Mouse (Mus musculus) gastrocnemius, postnatal 4 days (tissue): ENCODE data around the gene Olfr311. TPM values are rescaled to one million over a fixed set of nuclear protein-coding genes. Genes with fewer than 3 reads are reported as not detected.
"Not testable (repeated sequence)": the region's sequence is repeated elsewhere in the genome, so short reads cannot be mapped to it uniquely, and the experiment has no call there.

ENCODE experiments used
- DNase-seq, 2 experiments: peaks; one replicate each; pipeline ENCODE4 v3.0.0; 2021 to 2022; ENCODE audit warnings: low spot score in 2 of 2, mixed read lengths in 2 of 2
- long read RNA-seq, 2 experiments: library from polyadenylated mRNA; stranded (forward); transcript quantifications; one replicate each; pipeline ENCODE4 v2.0.0; 2021
- total RNA-seq, 2 experiments: library from RNA; stranded (reverse); gene quantifications; 2 replicates each; pipeline ENCODE4 v1.2.3; 2021

Olfr311 gene
- not detected for total RNA-seq
- long read RNA-seq, experiment 1: 0 reads
- long read RNA-seq, experiment 2: 0 reads

DNA sequence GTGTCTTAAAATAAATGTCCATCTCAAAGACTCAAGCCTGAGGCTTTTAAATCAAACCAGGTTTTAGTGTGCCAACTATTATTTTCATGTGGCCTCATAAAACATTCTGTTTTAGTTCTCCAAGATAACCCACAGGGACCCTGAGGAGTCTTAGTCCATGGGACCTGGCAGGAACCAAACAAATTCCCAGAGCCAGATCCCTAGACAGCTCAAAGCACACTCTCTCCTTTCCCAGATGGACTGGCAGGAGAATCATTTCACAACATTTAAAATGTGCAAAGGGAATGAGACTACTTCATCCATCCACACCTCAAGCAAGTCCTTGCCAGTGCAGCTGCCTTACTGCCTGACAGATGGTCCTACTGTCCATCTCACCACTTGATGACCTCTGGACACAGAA lies at the start of gene Olfr311:
TSS of gene Olfr311 (plus strand) at position 301 of the 400 bp plus-strand sequence.
- DNase-seq: not testable (repeated sequence)

DNA sequence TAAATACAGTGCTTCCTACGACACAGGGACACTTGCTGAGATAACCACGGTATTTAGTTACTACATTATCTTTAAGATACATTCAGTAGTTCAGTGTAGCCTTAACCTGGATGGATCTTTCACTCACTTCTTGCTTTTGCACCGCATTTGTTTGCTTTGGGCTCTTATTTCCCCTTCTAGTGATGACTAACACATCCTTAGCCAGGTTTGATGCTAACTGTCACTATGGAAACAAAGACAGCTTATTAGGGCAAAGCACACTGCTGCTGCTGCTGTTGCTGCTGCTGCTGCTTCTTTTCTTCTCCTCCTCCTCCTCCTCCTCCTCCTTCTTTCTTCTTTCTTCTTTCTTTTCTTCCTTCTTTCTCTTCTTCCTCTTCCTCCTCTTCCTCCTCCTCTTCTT lies 49.5 kb upstream of the Olfr311 start:
- no peak for DNase-seq

- no peak for DNase-seq
These were observed 49.0 kb upstream of the Olfr311 start for GRCm38 (mm10) chr11:58790053-58790452.

GRCm38 (mm10) chr11:58790646-58791045 lies 48.4 kb upstream of the Olfr311 start:
- DNase-seq: no peak

DNA sequence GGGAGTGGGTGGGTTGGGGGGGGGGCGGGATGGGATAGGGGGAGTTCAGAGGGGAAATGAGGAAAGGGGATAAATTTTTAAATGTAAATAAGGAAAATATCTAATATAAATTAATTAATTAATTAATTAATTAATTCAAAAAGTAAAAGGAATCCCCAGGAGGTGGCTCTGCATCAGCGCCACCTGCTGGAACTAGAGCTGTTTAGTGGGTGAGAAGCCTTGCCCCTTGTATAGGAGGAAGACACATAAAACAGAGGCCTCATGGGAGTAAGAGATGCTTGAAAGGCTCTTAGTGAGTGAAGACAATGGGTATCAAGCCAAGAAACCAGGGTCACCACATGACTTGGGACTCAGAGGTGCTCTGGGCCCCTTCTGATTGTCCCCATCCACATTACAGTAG lies 43.2 kb upstream of the Olfr311 start:
- DNase-seq: no peak

- DNase-seq: no peak
These were observed 42.2 kb upstream of the Olfr311 start for GRCm38 (mm10) chr11:58796850-58797249.

DNA sequence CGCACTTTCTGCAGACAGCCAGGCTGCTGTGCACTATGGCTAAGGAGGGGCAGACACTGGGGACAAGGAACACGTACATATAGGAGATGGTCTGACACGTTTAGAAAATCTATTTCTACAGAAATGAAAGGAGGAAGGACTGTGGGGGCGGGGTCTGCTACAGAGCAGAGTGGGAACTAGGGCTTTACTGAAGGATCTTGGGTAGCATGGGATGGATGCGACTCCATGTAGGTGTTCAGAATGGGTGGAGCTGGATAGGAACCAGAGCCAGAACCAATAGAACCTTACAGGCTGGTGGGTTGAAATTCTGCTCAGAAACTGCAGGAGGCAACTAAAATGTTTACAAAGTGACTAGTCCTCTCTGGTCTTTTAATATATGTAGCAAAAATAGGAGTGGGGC lies 39.3 kb upstream of the Olfr311 start:
- DNase-seq: no peak

DNA sequence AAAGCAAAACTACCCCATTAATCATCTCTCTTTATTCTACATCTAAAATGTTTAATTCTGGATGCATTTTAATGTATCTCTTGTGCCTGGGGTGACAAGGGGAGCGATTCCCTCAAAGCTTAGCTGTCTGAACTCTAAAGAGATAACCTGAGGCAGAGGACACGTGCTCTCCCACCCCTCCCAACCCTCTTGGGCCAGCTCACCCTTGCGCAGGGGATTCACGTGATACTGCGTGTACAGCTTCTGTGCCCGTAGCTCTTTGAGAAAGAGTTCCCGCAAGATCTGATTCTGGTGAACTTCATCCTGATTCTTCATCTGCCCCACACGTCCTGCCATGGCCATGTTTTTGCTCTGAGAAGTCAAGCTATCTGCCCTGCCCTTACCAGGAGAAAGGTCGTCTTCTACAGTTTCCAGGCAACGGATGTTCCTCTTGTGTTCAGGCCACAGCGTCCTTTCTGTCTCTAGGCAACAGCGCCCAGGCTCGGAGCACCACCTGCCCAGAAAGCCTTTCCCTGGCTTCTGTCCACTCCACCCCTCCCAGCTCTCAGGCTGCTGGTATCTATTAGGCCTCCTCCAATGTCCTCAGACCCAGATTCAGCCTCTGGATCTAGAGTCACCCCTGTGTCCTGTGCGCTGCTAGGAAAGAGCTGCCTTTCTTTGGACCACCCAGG lies 37.4 kb upstream of the Olfr311 start, which contains the start of gene Fam183b:
TSS of gene Fam183b (minus strand) at position 403 of the 671 bp plus-strand sequence.
- DNase-seq: no peak

DNA sequence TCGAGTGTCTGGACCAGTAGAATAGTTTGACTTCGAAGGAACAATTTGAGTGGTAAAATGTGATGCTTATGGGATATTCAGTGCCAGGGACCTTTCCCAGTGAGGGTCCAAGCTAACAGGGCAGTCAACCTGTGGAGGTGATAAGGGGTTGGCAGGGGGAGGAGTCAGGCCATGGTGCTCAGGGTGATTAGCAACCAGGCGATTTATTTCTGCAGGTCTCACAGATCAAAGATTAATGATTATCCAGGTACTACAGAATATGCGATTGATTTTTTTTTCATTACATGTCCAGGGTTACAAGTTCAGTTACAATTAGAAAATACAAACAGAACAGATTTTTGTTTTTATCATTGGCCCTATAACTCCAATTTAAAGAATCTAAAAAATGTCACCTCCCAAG lies 35.2 kb upstream of the Olfr311 start:
- DNase-seq: no peak

DNA sequence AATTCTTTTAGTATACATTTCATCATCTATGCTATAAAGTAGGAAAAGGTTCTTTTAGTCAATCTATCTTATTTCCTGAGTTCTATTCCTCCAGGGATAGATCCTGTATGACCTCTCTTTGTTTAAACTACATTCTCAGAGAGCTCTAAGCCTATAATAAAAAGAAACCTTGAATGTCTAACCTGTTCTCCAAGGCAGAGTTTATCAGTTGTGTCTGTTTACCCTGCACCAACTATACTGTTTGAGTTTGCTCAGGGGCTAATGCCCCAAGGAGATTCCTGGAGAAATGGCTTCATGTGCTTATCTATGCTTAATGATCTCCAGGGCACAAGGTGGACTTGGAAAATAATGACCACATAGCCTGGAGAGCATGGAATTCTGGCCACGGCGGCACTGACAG lies 34.7 kb upstream of the Olfr311 start:
- no peak for DNase-seq

- DNase-seq: no peak
These were observed 27.1 kb upstream of the Olfr311 start for GRCm38 (mm10) chr11:58812001-58812400.

- not testable (repeated sequence) for DNase-seq
These were observed 24.4 kb upstream of the Olfr311 start, which contains the start of gene Olfr313 for GRCm38 (mm10) chr11:58814700-58815099. Olfr313 (plus strand) TSS chr11:58815000.

DNA sequence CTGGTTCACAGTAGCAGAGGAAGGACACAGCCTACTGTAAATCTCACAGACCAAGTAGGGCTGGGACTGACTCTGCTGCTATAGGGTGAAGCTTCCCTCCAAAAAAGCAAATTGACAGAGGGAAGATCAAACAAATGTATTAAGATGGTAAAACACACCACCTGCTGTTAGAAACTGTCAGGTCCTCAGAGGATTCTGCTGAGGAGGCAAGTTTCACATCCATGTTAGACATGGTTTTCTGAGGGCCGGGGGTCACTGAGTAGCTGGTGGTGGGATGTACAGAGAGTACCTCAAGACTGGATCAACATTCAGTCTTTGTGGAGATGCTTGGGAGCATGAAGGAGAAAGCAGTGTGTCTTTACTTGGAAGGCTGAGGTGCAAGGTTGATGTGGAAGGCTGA lies 23.4 kb upstream of the Olfr311 start:
- no peak for DNase-seq

- DNase-seq: not testable (repeated sequence)
These were observed 10.1 kb upstream of the Olfr311 start, which contains the start of gene Olfr312 for GRCm38 (mm10) chr11:58828937-58829336. Olfr312 (plus strand) TSS chr11:58829237.

- DNase-seq: no peak
These were observed 9.3 kb upstream of the Olfr311 start for GRCm38 (mm10) chr11:58829764-58830163.

GRCm38 (mm10) chr11:58832541-58832940 lies 6.5 kb upstream of the Olfr311 start:
- not testable (repeated sequence) for DNase-seq

GRCm38 (mm10) chr11:58846919-58847461 lies 7.9 kb downstream of the Olfr311 start, which contains the start of gene Gm12258:
Gm12258 (plus strand) TSS chr11:58847158.
- DNase-seq: peak; percentile 46 to 77

- no peak for DNase-seq
These were observed 8.6 kb downstream of the Olfr311 start for GRCm38 (mm10) chr11:58847636-58848035.

GRCm38 (mm10) chr11:58849731-58850130 lies 10.7 kb downstream of the Olfr311 start:
- no peak for DNase-seq

DNA sequence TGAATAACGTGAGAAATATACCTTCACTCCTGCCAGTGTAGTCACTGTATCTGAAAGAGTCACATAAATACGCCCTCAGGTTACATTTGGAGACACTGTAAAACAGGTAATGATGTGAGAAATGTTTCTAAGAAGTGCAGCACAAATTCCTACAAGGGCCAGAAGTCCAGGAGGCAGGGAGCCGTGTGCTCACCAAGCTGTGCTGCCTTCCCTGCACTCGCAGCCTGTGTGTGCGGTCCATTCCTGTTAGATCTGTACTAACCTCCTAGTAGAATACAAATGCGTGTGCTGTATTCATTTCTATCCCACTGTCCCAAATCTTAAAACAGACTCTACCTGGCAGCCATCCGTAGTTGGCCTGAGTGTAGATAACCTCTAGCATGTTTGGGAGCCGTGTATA lies 21.7 kb downstream of the Olfr311 start:
- no peak for DNase-seq

DNA sequence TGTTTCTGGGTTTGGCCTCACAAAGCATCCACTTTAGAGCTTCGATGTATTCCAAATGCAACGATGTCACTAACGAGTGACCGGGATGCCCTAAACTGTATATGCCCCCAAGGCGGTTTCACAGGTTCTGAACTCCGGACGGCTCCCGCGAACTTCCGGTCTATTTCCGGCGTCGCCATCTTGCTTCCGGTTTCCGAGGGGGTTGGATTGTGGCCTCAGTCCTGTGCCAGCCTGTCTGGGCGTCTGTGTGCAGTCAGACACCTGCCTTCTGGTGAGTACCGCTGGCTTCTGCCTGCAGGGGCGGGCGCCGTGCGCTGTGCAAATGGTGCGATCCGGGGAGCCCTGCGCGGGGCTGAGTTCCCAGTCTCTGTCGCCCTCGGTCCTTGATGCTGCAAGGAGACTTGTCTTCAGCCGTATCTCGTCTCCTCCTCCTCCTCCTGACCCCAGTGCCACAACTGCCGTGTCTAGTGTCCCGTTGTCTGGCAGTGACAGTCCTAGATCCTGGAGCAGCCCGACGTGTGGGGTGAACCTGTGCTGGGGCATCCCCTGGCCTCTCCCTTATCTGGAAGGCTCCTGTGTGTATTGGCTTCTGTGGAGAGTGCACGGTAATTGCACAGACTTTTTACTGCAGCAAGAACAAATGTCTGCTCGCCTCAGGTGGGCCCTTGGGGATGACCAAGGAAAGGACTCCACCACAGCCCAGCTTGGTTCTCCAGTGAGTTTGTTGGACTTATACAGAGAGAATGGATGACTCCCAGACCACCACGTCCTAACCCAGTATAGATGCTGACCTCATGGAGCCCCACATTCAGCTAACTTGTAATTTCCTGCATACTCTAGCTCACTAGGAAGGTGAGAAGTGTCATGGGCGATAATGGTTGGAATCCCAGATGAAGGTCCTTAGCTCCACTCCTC lies 28.2 kb downstream of the Olfr311 start, which contains the start of gene 2810021J22Rik:
TSS of gene 2810021J22Rik (plus strand) at position 178 of the 915 bp plus-strand sequence.
- DNase-seq: peak; percentile 54 to 73
